Mouse (Mus musculus) stomach, embryonic 15.5 days (tissue): ENCODE measurements around the gene Cdk17. TPM values are rescaled to one million over a fixed set of nuclear protein-coding genes. Genes with fewer than 3 reads are reported as not detected.

Experiments used
- ATAC-seq: fragments of 200-750 bp; cut with Nextera tagmentation; 2 replicates; pipeline ENCODE4 v1.8.0; 2017; ENCODE audit warnings: low read depth, moderate number of reproducible peaks, moderate TSS enrichment; ENCODE audit not compliant: insufficient read depth, low FRiP score
- H3K27ac ChIP-seq: fragments of 300-500 bp; sonication (generic); 2 replicates; pipeline ENCODE4 v1.5.1; 2015; ENCODE audit warnings: mild to moderate bottlenecking, inconsistent platforms
- H3K27me3 ChIP-seq: fragments of 300-500 bp; sonication (generic); replicated peaks from 2 replicates; pipeline ENCODE4 v1.6.1; 2015; ENCODE audit warnings: inconsistent platforms
- H3K36me3 ChIP-seq: fragments of 300-500 bp; sonication (generic); 2 replicates; pipeline ENCODE4 v1.6.1; 2015; ENCODE audit warnings: inconsistent platforms
- H3K4me1 ChIP-seq: fragments of 300-500 bp; sonication (generic); 2 replicates; pipeline ENCODE4 v1.6.1; 2015; ENCODE audit warnings: inconsistent platforms
- H3K4me2 ChIP-seq: fragments of 300-500 bp; sonication (generic); 2 replicates; pipeline ENCODE4 v1.6.1; 2015; ENCODE audit warnings: mild to moderate bottlenecking, inconsistent platforms
- H3K4me3 ChIP-seq: fragments of 300-500 bp; sonication (generic); replicated peaks from 2 replicates; pipeline ENCODE4 v1.5.1; 2015; ENCODE audit warnings: inconsistent platforms
- H3K9ac ChIP-seq: fragments of 300-500 bp; sonication (generic); 2 replicates; pipeline ENCODE4 v1.6.1; 2015; ENCODE audit warnings: inconsistent platforms
- H3K9me3 ChIP-seq: fragments of 300-500 bp; sonication (generic); 2 replicates; pipeline ENCODE4 v1.6.1; 2016; ENCODE audit warnings: inconsistent platforms
- WGBS: fragments of 180-500 bp; shearing (Covaris S2); methylation state at CpG from one replicate; pipeline ENCODE4 v1.1.7; 2015; 5-methylcytosine and 5-hydroxymethylcytosine counted together
- polyA plus RNA-seq: library from polyadenylated mRNA; unstranded; fragments of >200 nt; fragmentation: Nextera tagmentation; extraction: Ambion mirVana; gene quantifications from 2 replicates; pipeline ENCODE4 v1.2.1, GENCODE M21; 2015

The Cdk17 gene
- polyA plus RNA-seq, 1 experiment from 2014 or later = 17.6 TPM

GRCm38 (mm10) chr10:93178662-93179061 lies 18.0 kb downstream of the Cdk17 start:
- no peaks in the 10 kb centered on the region for H3K36me3 ChIP-seq

GRCm38 (mm10) chr10:93179669-93180460 lies 19.2 kb downstream of the Cdk17 start:
- no peak overlapping the region for H3K4me2 ChIP-seq
- H3K9ac ChIP-seq = no peak overlapping the region
- WGBS = 79% methylated on average over 11 of the region's 11 CpGs
- H3K4me1 ChIP-seq = 0 out of 2 replicates have a peak, but pooled peaks cover 4% of the 10 kb centered on the region
- no peaks in the 10 kb centered on the region for H3K36me3 ChIP-seq
- no peak overlapping the region for H3K4me3 ChIP-seq
- H3K27me3 ChIP-seq = no peaks in the 10 kb centered on the region
- no peaks in the 10 kb centered on the region for H3K9me3 ChIP-seq
- no peak for ATAC-seq
- no peak overlapping the region for H3K27ac ChIP-seq

More at GRCm38 (mm10) chr10:93178662-93179061, 18.0 kb downstream of the Cdk17 start:
- no peak overlapping the region for H3K9ac ChIP-seq
- no peaks in the 10 kb centered on the region for H3K27me3 ChIP-seq
- no peak for ATAC-seq
- WGBS = 96% methylated on average over 5 of the region's 5 CpGs
- no peaks in the 10 kb centered on the region for H3K9me3 ChIP-seq
- no peak overlapping the region for H3K27ac ChIP-seq
- H3K4me1 ChIP-seq = 0 out of 2 replicates have a peak, but pooled peaks cover 4% of the 10 kb centered on the region
- H3K4me2 ChIP-seq = no peak overlapping the region
- H3K4me3 ChIP-seq = no peak overlapping the region

GRCm38 (mm10) chr10:93184351-93184976 lies 23.8 kb downstream of the Cdk17 start:
- 77% methylated on average over 8 of the region's 8 CpGs for whole genome bisulfite sequencing
- H3K9ac ChIP-seq = no peak overlapping the region
- no peak for ATAC-seq
- no peak overlapping the region for H3K4me3 ChIP-seq
- no peaks in the 10 kb centered on the region for H3K36me3 ChIP-seq
- H3K27ac ChIP-seq = no peak overlapping the region
- no peaks in the 10 kb centered on the region for H3K27me3 ChIP-seq
- no peak overlapping the region for H3K4me2 ChIP-seq
- H3K9me3 ChIP-seq = no peaks in the 10 kb centered on the region
- 0 out of 2 replicates have a peak, but pooled peaks cover 4% of the 10 kb centered on the region for H3K4me1 ChIP-seq

DNA sequence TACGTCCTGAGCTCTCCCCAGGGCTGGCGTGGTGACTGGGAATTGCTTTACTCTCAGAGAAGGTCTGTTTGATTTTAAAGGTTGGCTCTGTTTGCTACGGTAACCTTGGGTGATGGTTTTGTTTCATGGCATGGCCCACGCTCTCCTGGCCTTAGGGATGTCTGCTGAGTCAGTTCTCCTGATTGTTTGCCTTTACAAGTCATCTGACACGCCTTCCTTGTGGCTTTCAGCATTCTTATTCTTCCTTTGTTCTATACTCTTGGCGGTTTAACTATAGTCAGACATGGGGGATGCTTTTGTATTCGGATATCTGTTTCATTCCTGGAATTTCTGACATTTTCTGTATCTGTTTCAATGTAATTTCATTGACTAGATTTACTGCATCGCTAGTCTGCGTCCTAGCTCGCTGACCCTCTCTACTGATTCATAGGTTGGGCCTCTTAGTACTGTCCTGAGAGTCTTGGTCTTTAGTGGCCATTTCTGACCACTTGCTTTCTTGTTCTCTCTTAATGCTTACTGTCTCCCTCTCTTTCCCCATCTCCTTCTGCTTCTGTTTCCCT lies 27.8 kb downstream of the Cdk17 start:
- WGBS = 61% methylated on average over 10 of the region's 10 CpGs
- Histone ChIP-seq H3K4me2 (no peak overlapping the region), H3K9me3 (no peaks in the 10 kb centered on the region), H3K4me3 (no peak overlapping the region), H3K36me3 (no peaks in the 10 kb centered on the region), H3K4me1 (peaks cover 9% of the 10 kb centered on the region; the same call in 1 of the 2 replicates), H3K27ac (no peak overlapping the region), H3K9ac (no peak overlapping the region), H3K27me3 (no peaks in the 10 kb centered on the region)
- no peak for ATAC-seq

GRCm38 (mm10) chr10:93190475-93191262 lies 30.0 kb downstream of the Cdk17 start:
- Histone ChIP-seq H3K9me3 (no peaks in the 10 kb centered on the region), H3K27ac (no peak overlapping the region), H3K36me3 (no peaks in the 10 kb centered on the region), H3K4me3 (no peak overlapping the region), H3K9ac (no peak overlapping the region), H3K4me2 (no peak overlapping the region), H3K4me1 (peaks cover 11% of the 10 kb centered on the region), H3K27me3 (no peaks in the 10 kb centered on the region)
- WGBS = 71% methylated on average over 8 of the region's 8 CpGs
- ATAC-seq = peak; percentile 48; the same call in 1 of the 2 replicates

- peaks cover 2% of the 10 kb centered on the region; the same call in 1 of the 2 replicates for H3K4me1 ChIP-seq
- H3K9ac ChIP-seq = no peak overlapping the region
- 0 out of 2 replicates have a peak, but pooled peaks cover 10% of the 10 kb centered on the region for H3K36me3 ChIP-seq
- H3K9me3 ChIP-seq = no peaks in the 10 kb centered on the region
- H3K4me2 ChIP-seq = no peak overlapping the region
- H3K4me3 ChIP-seq = no peak overlapping the region
- ATAC-seq = no peak
- no peaks in the 10 kb centered on the region for H3K27me3 ChIP-seq
- 93% methylated on average over 6 of the region's 6 CpGs for WGBS
- H3K27ac ChIP-seq = no peak overlapping the region
Measured at GRCm38 (mm10) chr10:93197092-93197491, 36.4 kb downstream of the Cdk17 start.

GRCm38 (mm10) chr10:93198958-93199357 lies 38.3 kb downstream of the Cdk17 start:
- no peak for ATAC-seq
- Histone ChIP-seq H3K4me2 (no peak overlapping the region), H3K27me3 (no peaks in the 10 kb centered on the region), H3K27ac (no peak overlapping the region), H3K9ac (no peak overlapping the region), H3K36me3 (0 out of 2 replicates have a peak, but pooled peaks cover 10% of the 10 kb centered on the region), H3K4me3 (no peak overlapping the region), H3K4me1 (peaks cover 2% of the 10 kb centered on the region; the same call in 1 of the 2 replicates), H3K9me3 (no peaks in the 10 kb centered on the region)
- WGBS = 84% methylated on average over 3 of the region's 3 CpGs

DNA sequence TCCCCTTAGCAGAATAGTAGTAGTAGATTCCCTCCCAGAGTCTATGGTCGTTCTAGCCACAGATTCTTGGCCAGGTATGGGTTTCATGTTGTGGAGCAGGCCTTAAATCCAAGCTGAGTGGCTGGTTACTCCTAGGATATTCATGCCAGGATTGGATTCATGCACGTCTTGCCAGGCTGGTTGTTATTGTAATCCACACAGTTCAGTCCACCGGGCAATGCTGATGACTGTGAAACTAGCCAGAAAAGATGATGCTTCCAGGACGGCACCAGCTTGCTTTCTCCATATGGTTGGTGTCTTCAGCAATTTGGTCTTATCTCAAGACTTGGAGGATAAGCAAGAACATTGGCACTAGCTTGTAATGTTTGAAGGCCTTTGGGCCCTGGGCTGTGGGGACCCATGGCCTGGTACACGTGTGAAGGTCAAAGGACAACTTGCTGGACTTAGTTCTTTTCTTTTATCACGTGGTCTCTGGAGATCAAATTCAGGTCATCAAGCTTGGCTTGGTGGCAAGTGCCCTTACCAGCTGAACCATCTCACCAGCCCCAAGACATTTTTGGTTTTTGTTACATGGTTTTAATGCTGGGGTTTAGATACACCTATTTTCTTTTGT lies 41.3 kb downstream of the Cdk17 start:
- Histone ChIP-seq H3K4me3 (no peak overlapping the region), H3K4me1 (no peaks in the 10 kb centered on the region), H3K36me3 (0 out of 2 replicates have a peak, but pooled peaks cover 10% of the 10 kb centered on the region), H3K27me3 (no peaks in the 10 kb centered on the region), H3K27ac (no peak overlapping the region), H3K4me2 (no peak overlapping the region), H3K9ac (no peak overlapping the region), H3K9me3 (no peaks in the 10 kb centered on the region)
- WGBS = 88% methylated on average over 6 of the region's 6 CpGs
- no peak for ATAC-seq

- no peak overlapping the region for H3K4me2 ChIP-seq
- ATAC-seq = no peak
Measured at GRCm38 (mm10) chr10:93205287-93205956, 44.7 kb downstream of the Cdk17 start.

DNA sequence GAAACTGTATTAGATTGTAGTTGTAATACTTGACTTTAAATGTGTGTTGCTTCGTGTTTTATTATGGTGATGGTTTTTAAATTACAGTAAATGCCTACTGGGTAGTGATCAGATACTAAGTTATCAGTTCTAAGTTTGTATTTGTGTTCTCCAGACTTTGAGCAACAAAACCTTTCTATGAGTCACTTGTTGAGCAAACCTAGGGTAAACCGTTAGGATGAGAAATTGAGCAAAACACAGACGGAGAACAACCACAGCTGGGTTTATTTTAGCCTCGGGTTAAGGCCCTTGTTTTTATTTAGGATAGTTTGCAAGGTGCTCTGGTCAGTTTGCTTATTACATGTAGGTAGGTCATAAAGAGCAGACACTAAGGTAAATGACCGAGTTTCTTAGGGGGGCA lies 46.5 kb downstream of the Cdk17 start:
- Histone ChIP-seq H3K27me3 (no peaks in the 10 kb centered on the region), H3K9ac (no peak overlapping the region), H3K4me1 (no peaks in the 10 kb centered on the region), H3K4me3 (no peak overlapping the region), H3K36me3 (0 out of 2 replicates have a peak, but pooled peaks cover 4% of the 10 kb centered on the region), H3K4me2 (no peak overlapping the region), H3K9me3 (no peaks in the 10 kb centered on the region), H3K27ac (no peak overlapping the region)
- 69% methylated on average over 5 of the region's 5 CpGs for WGBS
- no peak for ATAC-seq

More at GRCm38 (mm10) chr10:93205287-93205956, 44.7 kb downstream of the Cdk17 start:
- 82% methylated on average over 4 of the region's 4 CpGs for WGBS
- H3K9me3 ChIP-seq = no peaks in the 10 kb centered on the region
- H3K36me3 ChIP-seq = no peaks in the 10 kb centered on the region
- H3K27ac ChIP-seq = no peak overlapping the region
- no peaks in the 10 kb centered on the region for H3K4me1 ChIP-seq
- H3K27me3 ChIP-seq = no peaks in the 10 kb centered on the region
- no peak overlapping the region for H3K4me3 ChIP-seq
- H3K9ac ChIP-seq = no peak overlapping the region

- peaks cover 38% of the 10 kb centered on the region for H3K36me3 ChIP-seq
- H3K4me1 ChIP-seq = peaks cover 2% of the 10 kb centered on the region; the same call in 1 of the 2 replicates
- 71% methylated on average over 2 of the region's 2 CpGs for WGBS
- no peak overlapping the region for H3K27ac ChIP-seq
- H3K9me3 ChIP-seq = no peaks in the 10 kb centered on the region
- H3K27me3 ChIP-seq = no peaks in the 10 kb centered on the region
- no peak overlapping the region for H3K4me2 ChIP-seq
- no peak overlapping the region for H3K9ac ChIP-seq
- no peak for ATAC-seq
- H3K4me3 ChIP-seq = no peak overlapping the region
Measured at GRCm38 (mm10) chr10:93212699-93213098, 52.0 kb downstream of the Cdk17 start.
